Mouse (Mus musculus): ENCODE results near the gene Snx5. TPM values are rescaled to one million over a fixed set of nuclear protein-coding genes. Genes with fewer than 3 reads are reported as not detected.

The Snx5 gene
- polyA plus RNA-seq, 1 experiment from 2014 or later = 120 TPM

- H3K4me3 ChIP-seq = no peak overlapping the region
- no peaks in the 10 kb centered on the region for H3K27me3 ChIP-seq (ENCODE audit: low read depth, poor library complexity, severe bottlenecking)
- H3K9me3 ChIP-seq (replicated peaks) = no peaks in the 10 kb centered on the region
- no peaks in the 10 kb centered on the region for H3K36me3 ChIP-seq
- 80% methylated on average over 3 of the region's 3 CpGs for WGBS
- DNase-seq (ENCODE audit: low spot score) = no peak
- H3K27ac ChIP-seq (replicated peaks) = no peak overlapping the region
- peaks cover under 1% of the 10 kb centered on the region; the same call in 1 of the 2 replicates for H3K4me1 ChIP-seq
Observed at GRCm38 (mm10) chr2:144209425-144209824, 61.3 kb downstream of the Snx5 start.

DNA sequence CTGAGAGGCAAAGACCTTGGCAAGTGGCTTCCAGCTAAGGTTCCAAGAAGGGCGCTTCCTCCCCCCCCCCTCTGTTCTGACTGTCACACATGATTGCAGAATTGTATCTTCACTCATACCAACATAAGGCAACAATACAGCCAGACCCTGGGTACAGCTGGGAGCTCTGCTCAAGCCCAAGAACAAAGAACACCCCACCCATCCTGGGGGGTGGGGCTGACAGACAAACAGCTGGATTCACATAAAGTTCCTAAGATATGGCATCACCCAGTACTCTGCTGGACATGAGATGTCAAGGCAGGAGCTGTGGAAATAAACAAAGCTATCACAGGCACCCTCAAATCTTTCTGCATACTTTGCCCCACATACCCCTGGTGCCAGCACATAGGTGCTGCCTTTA lies 63.3 kb downstream of the Snx5 start:
- DNase-seq (ENCODE audit: low spot score) = no peak
- Histone ChIP-seq H3K27ac (replicated peaks) (no peak overlapping the region), H3K4me3 (no peak overlapping the region), H3K4me1 (0 out of 2 replicates have a peak, but pooled peaks cover 3% of the 10 kb centered on the region), H3K9me3 (replicated peaks) (no peaks in the 10 kb centered on the region), H3K36me3 (no peaks in the 10 kb centered on the region), H3K27me3 (ENCODE audit: low read depth, poor library complexity, severe bottlenecking) (no peaks in the 10 kb centered on the region)
- WGBS = 100% methylated on average over 1 of the region's 1 CpGs

- DNase-seq (ENCODE audit: low spot score) = no peak
- Histone ChIP-seq H3K27ac (replicated peaks) (no peak overlapping the region), H3K4me1 (0 out of 2 replicates have a peak, but pooled peaks cover 3% of the 10 kb centered on the region), H3K36me3 (no peaks in the 10 kb centered on the region), H3K27me3 (ENCODE audit: low read depth, poor library complexity, severe bottlenecking) (no peaks in the 10 kb centered on the region), H3K4me3 (no peak overlapping the region), H3K9me3 (replicated peaks) (no peaks in the 10 kb centered on the region)
- WGBS = 88% methylated on average over 5 of the region's 5 CpGs
Observed at GRCm38 (mm10) chr2:144203001-144203400, 67.7 kb downstream of the Snx5 start.

DNA sequence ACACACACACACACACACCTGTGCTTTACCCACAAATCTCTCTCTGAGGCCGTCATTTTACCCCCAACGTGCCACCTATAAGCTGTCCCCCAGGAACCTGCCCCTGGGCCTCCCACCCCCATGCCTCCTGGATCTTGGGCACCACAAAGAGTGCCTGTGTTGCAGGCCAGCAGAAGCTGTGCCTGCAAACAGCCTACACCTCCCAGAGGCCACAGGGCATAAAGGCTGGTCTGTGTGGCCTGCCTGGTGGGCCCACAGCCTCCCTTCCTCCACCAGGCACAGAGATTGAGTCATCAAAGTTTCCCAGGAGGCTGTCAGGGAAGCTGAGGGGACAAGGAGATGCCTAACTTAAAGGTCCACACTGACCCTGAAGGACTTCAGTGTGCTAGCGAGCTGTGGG lies 68.1 kb downstream of the Snx5 start:
- 82% methylated on average over 3 of the region's 3 CpGs for WGBS

DNA sequence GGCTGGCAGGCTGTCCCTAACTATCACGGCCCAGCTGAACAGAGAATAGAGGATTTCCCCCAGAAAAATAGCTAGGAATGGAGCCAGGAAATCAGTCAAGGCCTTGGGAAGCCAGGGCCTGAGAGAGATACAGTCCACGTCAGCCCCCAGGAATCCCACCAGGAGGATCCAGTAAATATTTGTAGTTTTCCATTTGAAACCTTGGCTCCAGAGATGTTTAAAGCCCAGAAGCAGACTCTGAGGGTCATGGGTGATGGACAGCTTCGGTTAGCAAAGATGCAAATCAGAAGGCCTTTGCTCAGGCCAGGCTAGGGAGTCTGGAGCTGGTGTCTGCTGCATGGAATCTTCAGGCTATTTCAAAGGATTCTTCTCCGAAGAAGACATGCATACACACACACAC lies 68.6 kb downstream of the Snx5 start:
- H3K9me3 ChIP-seq (replicated peaks) = no peaks in the 10 kb centered on the region
- no peak for DNase-seq (ENCODE audit: low spot score)
- WGBS = 75% methylated on average over 4 of the region's 4 CpGs
- no peaks in the 10 kb centered on the region for H3K27me3 ChIP-seq (ENCODE audit: low read depth, poor library complexity, severe bottlenecking)
- H3K4me1 ChIP-seq = 0 out of 2 replicates have a peak, but pooled peaks cover 3% of the 10 kb centered on the region
- H3K4me3 ChIP-seq = no peak overlapping the region
- no peak overlapping the region for H3K27ac ChIP-seq (replicated peaks)
- H3K36me3 ChIP-seq = no peaks in the 10 kb centered on the region

More for the DNA sequence above, 68.1 kb downstream of the Snx5 start:
- Histone ChIP-seq H3K9me3 (replicated peaks) (no peaks in the 10 kb centered on the region), H3K4me1 (0 out of 2 replicates have a peak, but pooled peaks cover 3% of the 10 kb centered on the region), H3K36me3 (no peaks in the 10 kb centered on the region), H3K4me3 (no peak overlapping the region), H3K27me3 (ENCODE audit: low read depth, poor library complexity, severe bottlenecking) (no peaks in the 10 kb centered on the region), H3K27ac (replicated peaks) (no peak overlapping the region; the same call in 1 of the 2 replicates)
- DNase-seq (ENCODE audit: low spot score) = no peak

Other genes starting within 250 kb of the Snx5 start
- gene Banf2, start 237.8 kb downstream of the Snx5 start, polyA plus RNA-seq (2016; fragmentation: Nextera tagmentation; extraction: Ambion mirVana) = not detected in 2 replicates
- 22.5 and 26.0 TPM in 2 replicates for gene Mgme1, start 243 bp downstream of the Snx5 start, polyA plus RNA-seq (2016; fragmentation: Nextera tagmentation; extraction: Ambion mirVana)
- not detected in 2 replicates for gene Ovol2, start 61.2 kb upstream of the Snx5 start, polyA plus RNA-seq (2016; fragmentation: Nextera tagmentation; extraction: Ambion mirVana)
- gene Kat14, start 98.1 kb upstream of the Snx5 start, polyA plus RNA-seq (2016; fragmentation: Nextera tagmentation; extraction: Ambion mirVana) = 58.9 and 60.1 TPM in 2 replicates
- not detected in 2 replicates for gene Pet117, start 98.1 kb upstream of the Snx5 start, polyA plus RNA-seq (2016; fragmentation: Nextera tagmentation; extraction: Ambion mirVana)